Mouse (Mus musculus): ENCODE results near the gene Ubr3. TPM values are rescaled to one million over a fixed set of nuclear protein-coding genes. Genes with fewer than 3 reads are reported as not detected.

The Ubr3 gene
- total and polyA plus RNA-seq, 3 experiments = 10.1 to 188 (median 25.3) TPM

GRCm38 (mm10) chr2:70058201-70058600, 161.2 kb downstream of the Ubr3 start:
- no peak overlapping the region for H3K4me3 ChIP-seq (ENCODE audit: control insufficient read depth in 1 of 2, insufficient read depth in 1 of 2, low read depth in 2 of 2, low read length in 2 of 2)
- H3K9ac ChIP-seq (ENCODE audit: control insufficient read depth, low read depth, low read length, poor library complexity, severe bottlenecking) = no peak overlapping the region
- H3K27ac ChIP-seq (ENCODE audit: control insufficient read depth, low read depth, low read length) = no peak overlapping the region
- H3K9me3 ChIP-seq (replicated peaks; ENCODE audit: insufficient read depth, low read length) = no peaks in the 10 kb centered on the region
- H3K79me2 ChIP-seq (ENCODE audit: control insufficient read depth, insufficient read depth, low read length, poor library complexity) = no peaks in the 10 kb centered on the region
- no peaks in the 10 kb centered on the region for H3K4me1 ChIP-seq (ENCODE audit: control insufficient read depth in 1 of 2, insufficient read depth in 2 of 2, low read length in 2 of 2)
- no peak for DNase-seq (ENCODE audit: low read depth, low spot score)
- H3K36me3 ChIP-seq (ENCODE audit: control insufficient read depth in 1 of 2, insufficient read depth in 2 of 2, low read length in 2 of 2) = no peaks in the 10 kb centered on the region
- no peak for TF ChIP-seq HCFC1 (IDR thresholded peaks at IDR 0.05; ENCODE audit: low read depth, low read length)
- no peak for TF ChIP-seq CHD1 (IDR thresholded peaks at IDR 0.05; ENCODE audit: low read depth, low read length)
- TF ChIP-seq SMC3 (IDR thresholded peaks at IDR 0.05; ENCODE audit: low read depth, low read length) = no peak
- no peak for TF ChIP-seq GATA1 (IDR thresholded peaks at IDR 0.05; ENCODE audit: low read depth, low read length)
- TF ChIP-seq CTCF (IDR thresholded peaks at IDR 0.05 in 2 of 3, conservative IDR thresholded peaks at IDR 0.05 in 1 of 3; ENCODE audit: control insufficient read depth in 1 of 3, insufficient read depth in 1 of 3, low read depth in 2 of 3, low read length in 3 of 3, poor library complexity in 1 of 3, severe bottlenecking in 1 of 3) = no peak
- no peak for TF ChIP-seq POLR2AphosphoS2 (IDR thresholded peaks at IDR 0.05; ENCODE audit: low read length)
- TF ChIP-seq MYC (IDR thresholded peaks at IDR 0.05; ENCODE audit: low read depth, low read length) = no peak
- TF ChIP-seq ZKSCAN1 (IDR thresholded peaks at IDR 0.05; ENCODE audit: low read depth, low read length) = no peak
- no peak for TF ChIP-seq ZMIZ1 (IDR thresholded peaks at IDR 0.05; ENCODE audit: low read depth, low read length)
- no peak for TF ChIP-seq USF1 (IDR thresholded peaks at IDR 0.05; ENCODE audit: low read depth, low read length)
- no peak for TF ChIP-seq UBTF (IDR thresholded peaks at IDR 0.05; ENCODE audit: borderline replicate concordance, insufficient read depth, low read depth, low read length)
- TF ChIP-seq CHD2 (IDR thresholded peaks at IDR 0.05; ENCODE audit: low read length) = no peak
- no peak for TF ChIP-seq POLR2A (IDR thresholded peaks at IDR 0.05; ENCODE audit: control insufficient read depth in 1 of 2, insufficient read depth in 1 of 2, low read depth in 1 of 2, low read length in 2 of 2, poor library complexity in 1 of 2)
- no peak for TF ChIP-seq RAD21 (IDR thresholded peaks at IDR 0.05; ENCODE audit: low read depth, low read length)
- TF ChIP-seq BHLHE40 (IDR thresholded peaks at IDR 0.05; ENCODE audit: borderline replicate concordance, low read depth, low read length) = no peak
- TF ChIP-seq TAL1 (IDR thresholded peaks at IDR 0.05; ENCODE audit: low read length) = no peak
- TF ChIP-seq ZC3H11A (IDR thresholded peaks at IDR 0.05; ENCODE audit: low read depth, low read length) = no peak
- TF ChIP-seq TBP (IDR thresholded peaks at IDR 0.05; ENCODE audit: low read depth, low read length) = no peak
- no peak for TF ChIP-seq MEF2A (IDR thresholded peaks at IDR 0.05; ENCODE audit: extremely low read depth, insufficient replicate concordance, low read depth, low read length, poor library complexity, severe bottlenecking)
- no peaks in the 10 kb centered on the region; a peak in 3 of 4 replicates for H3K27me3 ChIP-seq (ENCODE audit: control insufficient read depth in 1 of 2, insufficient read depth in 2 of 2, low read length in 2 of 2)

- Histone ChIP-seq H3K9me3 (replicated peaks; ENCODE audit: insufficient read depth, low read length) (no peaks in the 10 kb centered on the region), H3K4me3 (ENCODE audit: control insufficient read depth in 1 of 2, insufficient read depth in 1 of 2, low read depth in 2 of 2, low read length in 2 of 2) (no peak overlapping the region), H3K36me3 (ENCODE audit: control insufficient read depth in 1 of 2, insufficient read depth in 2 of 2, low read length in 2 of 2) (no peaks in the 10 kb centered on the region), H3K27ac (ENCODE audit: control insufficient read depth, low read depth, low read length) (no peak overlapping the region), H3K27me3 (ENCODE audit: control insufficient read depth in 1 of 2, insufficient read depth in 2 of 2, low read length in 2 of 2) (no peaks in the 10 kb centered on the region; a peak in 2 of 4 replicates), H3K9ac (ENCODE audit: control insufficient read depth, low read depth, low read length, poor library complexity, severe bottlenecking) (no peak overlapping the region), H3K4me1 (ENCODE audit: control insufficient read depth in 1 of 2, insufficient read depth in 2 of 2, low read length in 2 of 2) (no peaks in the 10 kb centered on the region), H3K79me2 (ENCODE audit: control insufficient read depth, insufficient read depth, low read length, poor library complexity) (no peaks in the 10 kb centered on the region)
- no peak for DNase-seq (ENCODE audit: low read depth, low spot score)
- TF ChIP-seq MEF2A (IDR thresholded peaks at IDR 0.05; ENCODE audit: extremely low read depth, insufficient replicate concordance, low read depth, low read length, poor library complexity, severe bottlenecking) = no peak
- TF ChIP-seq GABPA (IDR thresholded peaks at IDR 0.05; ENCODE audit: low read depth, low read length) = no peak
- no peak for TF ChIP-seq MAFK (IDR thresholded peaks at IDR 0.05; ENCODE audit: borderline replicate concordance, low read depth, low read length)
- TF ChIP-seq CTCF (IDR thresholded peaks at IDR 0.05 in 2 of 3, conservative IDR thresholded peaks at IDR 0.05 in 1 of 3; ENCODE audit: control insufficient read depth in 1 of 3, insufficient read depth in 1 of 3, low read depth in 2 of 3, low read length in 3 of 3, poor library complexity in 1 of 3, severe bottlenecking in 1 of 3) = no peak
- no peak for TF ChIP-seq HCFC1 (IDR thresholded peaks at IDR 0.05; ENCODE audit: low read depth, low read length)
- no peak for TF ChIP-seq ETS1 (IDR thresholded peaks at IDR 0.05; ENCODE audit: low read depth, low read length)
- no peak for TF ChIP-seq TAL1 (IDR thresholded peaks at IDR 0.05; ENCODE audit: low read length)
- no peak for TF ChIP-seq MAX (IDR thresholded peaks at IDR 0.05; ENCODE audit: low read length)
- TF ChIP-seq JUND (IDR thresholded peaks at IDR 0.05; ENCODE audit: low read depth, low read length) = no peak
- no peak for TF ChIP-seq RCOR1 (IDR thresholded peaks at IDR 0.05; ENCODE audit: low read depth, low read length)
- TF ChIP-seq MXI1 (IDR thresholded peaks at IDR 0.05; ENCODE audit: low read depth, low read length) = no peak
These were observed 163.6 kb downstream of the Ubr3 start for GRCm38 (mm10) chr2:70060359-70061345.
